ENCODE assay signal across 14 mouse cellular contexts in genomic region chr4:32680843-32681242, GRCm38 (mm10). TPM values are rescaled to one million over a fixed set of nuclear protein-coding genes. Genes with fewer than 3 reads are reported as not detected.
DNase-seq lines count a peak whose midpoint lies in the region; ATAC-seq and TF ChIP-seq lines count a peak whose summit lies in the region.
"Had no signal": no experiment of that assay in that cellular context is flagged by ENCODE, and none has a peak within 500 bp of the region (broad histone marks: within the 10 kb centered on the region; RNA-seq: fewer than 3 reads in every experiment).

No protein-coding gene starts in this region.

- no peak overlapping the region for H3K27ac ChIP-seq in kidney, postnatal 0 days
- no peak overlapping the region for H3K27ac ChIP-seq in kidney, embryonic 14.5 days (ENCODE audit: low read depth, low read length)
- no peak overlapping the region for H3K27ac ChIP-seq in limb, embryonic 10.5 days
- H3K27ac ChIP-seq: liver, embryonic 15.5 days; midbrain, embryonic 10.5 days had no signal

- TF ChIP-seq CTCF in kidney, postnatal 0 days (IDR thresholded peaks at IDR 0.05; ENCODE audit: low read depth), result peak; percentile 51

- no peak overlapping the region for H3K9ac ChIP-seq in kidney, postnatal 0 days (ENCODE audit: low read depth, low read length)
- no peak overlapping the region for H3K9ac ChIP-seq in kidney, embryonic 14.5 days (ENCODE audit: low read depth, low read length)
- H3K9ac ChIP-seq: liver, embryonic 15.5 days had no signal

- H3K4me2 ChIP-seq in kidney, postnatal 0 days (ENCODE audit: low read length), result no peak overlapping the region
- no peak overlapping the region for H3K4me2 ChIP-seq in kidney, embryonic 14.5 days (replicated peaks; ENCODE audit: low read depth, low read length)
- H3K4me2 ChIP-seq: liver, embryonic 15.5 days had no signal

- no peak overlapping the region for H3K4me3 ChIP-seq in kidney, postnatal 0 days (replicated peaks; ENCODE audit: low read depth, low read length)
- H3K4me3 ChIP-seq in kidney, embryonic 14.5 days (ENCODE audit: low read length), result no peak overlapping the region
- H3K4me3 ChIP-seq in limb, embryonic 10.5 days, result no peak overlapping the region
- H3K4me3 ChIP-seq: liver, embryonic 15.5 days; midbrain, embryonic 10.5 days had no signal

- H3K9me3 ChIP-seq in kidney, postnatal 0 days (replicated peaks; ENCODE audit: low read length), result no peaks in the 10 kb centered on the region
- H3K9me3 ChIP-seq in kidney, embryonic 14.5 days (ENCODE audit: control insufficient read depth, low read length), result no peaks in the 10 kb centered on the region
- no peaks in the 10 kb centered on the region for H3K9me3 ChIP-seq in limb, embryonic 10.5 days (replicated peaks)
- H3K9me3 ChIP-seq: liver, embryonic 15.5 days; midbrain, embryonic 10.5 days had no signal

- ATAC-seq in CD4-positive, CD25-positive, alpha-beta regulatory T cell, adult 4 months, result no peak
- ATAC-seq in kidney, postnatal 0 days (replicated peaks; ENCODE audit: low FRiP score, low read depth), result no peak
- no peak for ATAC-seq in kidney, embryonic 14.5 days (ENCODE audit: low FRiP score, low TSS enrichment)
- ATAC-seq: Patski had no signal

- no peaks in the 10 kb centered on the region for H3K4me1 ChIP-seq in kidney, postnatal 0 days (replicated peaks; ENCODE audit: insufficient read depth, low read length)
- H3K4me1 ChIP-seq in kidney, embryonic 14.5 days (ENCODE audit: control insufficient read depth, insufficient read depth, low read length), result no peaks in the 10 kb centered on the region
- no peaks in the 10 kb centered on the region for H3K4me1 ChIP-seq in limb, embryonic 10.5 days
- H3K4me1 ChIP-seq: liver, embryonic 15.5 days; midbrain, embryonic 10.5 days had no signal

- peaks cover 28% of the 10 kb centered on the region; the same call in 1 of the 2 replicates for H3K36me3 ChIP-seq in kidney, postnatal 0 days (ENCODE audit: insufficient read depth, low read length)
- H3K36me3 ChIP-seq in kidney, embryonic 14.5 days (ENCODE audit: control insufficient read depth, insufficient read depth, low read length), result peaks cover 81% of the 10 kb centered on the region
- H3K36me3 ChIP-seq in limb, embryonic 10.5 days, result peaks cover 99% of the 10 kb centered on the region

- peak; percentile 18 for DNase-seq in CD4-positive, CD25-positive, alpha-beta regulatory T cell, adult 2 months (ENCODE audit: low read depth, low spot score)
- peak; percentile 12 for DNase-seq in kidney, postnatal 0 days (ENCODE audit: low spot score)
- peak; percentile 11 to 15 for DNase-seq in B cell, adult 2 months
- DNase-seq in induced T-regulatory cell, adult 2 months (ENCODE audit: low read depth), result peak; percentile 16
- DNase-seq in limb, embryonic 10.5 days (ENCODE audit: low spot score), result no peak
- DNase-seq in spleen, postnatal 4 days (ENCODE audit: low spot score in 2 of 2), result no peak
- DNase-seq: adrenal gland, adult 2 months; heart, postnatal 36 days; kidney, adult 11 months had no signal

- no peaks in the 10 kb centered on the region for H3K27me3 ChIP-seq in kidney, postnatal 0 days (ENCODE audit: insufficient read depth, low read length)
- H3K27me3 ChIP-seq in kidney, embryonic 14.5 days (ENCODE audit: control insufficient read depth, insufficient read depth, low read length), result no peaks in the 10 kb centered on the region
- no peaks in the 10 kb centered on the region for H3K27me3 ChIP-seq in limb, embryonic 10.5 days (ENCODE audit: low read depth, poor library complexity, severe bottlenecking)
- H3K27me3 ChIP-seq: liver, embryonic 15.5 days; Patski had no signal

- WGBS in kidney, postnatal 0 days, result 79% methylated on average over 3 of the region's 3 CpGs
- WGBS in kidney, embryonic 14.5 days, result 78% methylated on average over 3 of the region's 3 CpGs
- 82% methylated on average over 3 of the region's 3 CpGs for WGBS in limb, embryonic 10.5 days

RNA-seq across cellular contexts. Expression of gene Mdn1, which starts 23.9 kb away (rescaled TPM):
- polyA plus RNA-seq in CD4-positive, CD25-positive, alpha-beta regulatory T cell, adult 4 months (2017; shearing (Covaris generic)), result 10 to 100 TPM; 41.2 to 48.2 TPM
- 7.0 and 7.4 TPM in 2 replicates for polyA plus RNA-seq in kidney, postnatal 0 days (2015; fragmentation: Nextera tagmentation; extraction: Ambion mirVana)
- polyA plus RNA-seq in kidney, embryonic 14.5 days (2014; fragmentation: Nextera tagmentation; extraction: Ambion mirVana), result 24.1 and 29.4 TPM in 2 replicates
- polyA plus RNA-seq in limb, embryonic 10.5 days (2016; fragmentation: Nextera tagmentation; extraction: Ambion mirVana), result 26.1 and 27.0 TPM in 2 replicates

Comparison
In these comparisons a context has a peak if more than half of its experiments do, and no peak if none do; other contexts are left out.
1. DNase-seq: peak in CD4-positive, CD25-positive, alpha-beta regulatory T cell, adult 2 months (single experiment), kidney, postnatal 0 days (single experiment), B cell, adult 2 months (2 of 2) and induced T-regulatory cell, adult 2 months (single experiment); none in limb, embryonic 10.5 days (single experiment) and spleen, postnatal 4 days (0 of 2).